Mouse (Mus musculus) embryonic facial prominence, embryonic 10.5 days (tissue): ENCODE measurements around the gene Hsp90aa1. TPM values are rescaled to one million over a fixed set of nuclear protein-coding genes. Genes with fewer than 3 reads are reported as not detected.
"Not testable (repeated sequence)": the region's sequence is repeated elsewhere in the genome, so short reads cannot be mapped to it uniquely, and the experiment has no call there.

Source experiments
- DNase-seq: peaks from one replicate; pipeline ENCODE4 v3.0.0-alpha.2; 2017; ENCODE audit warnings: low spot score
- H3K27ac ChIP-seq: fragments of 300-500 bp; sonication (generic); replicated peaks from 2 replicates; pipeline ENCODE4 v1.5.1; 2016; ENCODE audit warnings: mild to moderate bottlenecking
- H3K27me3 ChIP-seq: fragments of 300-500 bp; sonication (generic); replicated peaks from 2 replicates; pipeline ENCODE4 v1.6.1; 2016; ENCODE audit warnings: low read depth, mild to moderate bottlenecking; ENCODE audit not compliant: poor library complexity, severe bottlenecking
- H3K36me3 ChIP-seq: fragments of 300-500 bp; sonication (generic); replicated peaks from 2 replicates; pipeline ENCODE4 v1.6.1; 2016; ENCODE audit warnings: mild to moderate bottlenecking, moderate library complexity
- H3K4me1 ChIP-seq: fragments of 300-500 bp; sonication (generic); 2 replicates; pipeline ENCODE4 v1.6.1; 2016
- H3K4me3 ChIP-seq: fragments of 300-500 bp; sonication (generic); 2 replicates; pipeline ENCODE4 v1.5.1; 2016; ENCODE audit warnings: mild to moderate bottlenecking, moderate library complexity
- H3K9me3 ChIP-seq: fragments of 300-500 bp; sonication (generic); 2 replicates; pipeline ENCODE4 v1.6.1; 2016; ENCODE audit warnings: mild to moderate bottlenecking
- WGBS: fragments of 180-500 bp; shearing (Covaris S2); methylation state at CpG from one replicate; pipeline ENCODE4 v1.1.7; 2016; 5-methylcytosine and 5-hydroxymethylcytosine counted together
- polyA plus RNA-seq: library from polyadenylated mRNA; unstranded; fragments of >200 nt; fragmentation: Nextera tagmentation; extraction: Ambion mirVana; gene quantifications from 2 replicates; pipeline ENCODE4 v1.2.1, GENCODE M21; 2016

Gene Hsp90aa1
- polyA plus RNA-seq = 1,072 and 1,177 TPM in 2 replicates

GRCm38 (mm10) chr12:110702556-110702955 lies at the start of gene Hsp90aa1:
Gene Hsp90aa1 (minus strand): TSS chr12:110702728.
- H3K9me3 ChIP-seq = no peaks in the 10 kb centered on the region
- H3K27me3 ChIP-seq = no peaks in the 10 kb centered on the region
- H3K4me1 ChIP-seq = peaks cover 52% of the 10 kb centered on the region
- no peak for DNase-seq
- peak within 1 kb of the TSS; percentile 74 for H3K27ac ChIP-seq
- H3K36me3 ChIP-seq = no peaks in the 10 kb centered on the region
- whole genome bisulfite sequencing = 54% methylated on average over 4 of the region's 4 CpGs
- H3K4me3 ChIP-seq = peak within 1 kb of the TSS; percentile 17; the same call in 1 of the 2 replicates

- 87% methylated on average over 10 of the region's 10 CpGs for whole genome bisulfite sequencing
- Histone ChIP-seq H3K4me1 (no peaks in the 10 kb centered on the region), H3K36me3 (peaks cover 40% of the 10 kb centered on the region), H3K9me3 (no peaks in the 10 kb centered on the region), H3K4me3 (no peak overlapping the region), H3K27me3 (no peaks in the 10 kb centered on the region), H3K27ac (no peak overlapping the region)
- DNase-seq = no peak
Measured at GRCm38 (mm10) chr12:110750770-110751439, 48.4 kb upstream of the Hsp90aa1 start.

- H3K4me3 ChIP-seq = peak overlapping the region; percentile 100
- peak overlapping the region; percentile 92 for H3K27ac ChIP-seq
- no peaks in the 10 kb centered on the region for H3K9me3 ChIP-seq
- no peak for DNase-seq
- H3K4me1 ChIP-seq = peaks cover 14% of the 10 kb centered on the region
- WGBS = under 1% methylated on average over 72 of the region's 72 CpGs
- H3K36me3 ChIP-seq = peaks cover 15% of the 10 kb centered on the region
- peaks cover 23% of the 10 kb centered on the region for H3K27me3 ChIP-seq
Measured at GRCm38 (mm10) chr12:110738158-110738921, 35.8 kb upstream of the Hsp90aa1 start.

- Histone ChIP-seq H3K9me3 (no peaks in the 10 kb centered on the region), H3K27me3 (peaks cover 23% of the 10 kb centered on the region), H3K4me1 (peaks cover 14% of the 10 kb centered on the region), H3K4me3 (peak within 1 kb of the TSS; percentile 100), H3K36me3 (peaks cover 12% of the 10 kb centered on the region), H3K27ac (peak within 1 kb of the TSS; percentile 92)
- peak; percentile 100 for DNase-seq
- WGBS = 1% methylated on average over 69 of the region's 69 CpGs
Measured at GRCm38 (mm10) chr12:110737170-110738157, 34.9 kb upstream of the Hsp90aa1 start, which contains the start of gene Wdr20. Gene Wdr20 (plus strand): TSS chr12:110737944.

- 24% methylated on average over 4 of the region's 4 CpGs for WGBS
- Histone ChIP-seq H3K4me1 (peaks cover 14% of the 10 kb centered on the region), H3K36me3 (0 out of 2 replicates have a peak, but pooled peaks cover 5% of the 10 kb centered on the region), H3K27me3 (peaks cover 23% of the 10 kb centered on the region), H3K27ac (no peak overlapping the region), H3K4me3 (peak overlapping the region; percentile 100), H3K9me3 (no peaks in the 10 kb centered on the region)
- no peak for DNase-seq
Measured at GRCm38 (mm10) chr12:110736641-110737040, 34.1 kb upstream of the Hsp90aa1 start.

GRCm38 (mm10) chr12:110733254-110733653 lies 30.7 kb upstream of the Hsp90aa1 start:
- not testable (repeated sequence) for DNase-seq, H3K36me3 ChIP-seq, H3K4me1 ChIP-seq, H3K27ac ChIP-seq, H3K4me3 ChIP-seq, H3K9me3 ChIP-seq
- H3K27me3 ChIP-seq = peaks cover 23% of the 10 kb centered on the region
- 96% methylated on average over 3 of the region's 3 CpGs for WGBS

- no peak for DNase-seq
- H3K27ac ChIP-seq = no peak overlapping the region
- no peaks in the 10 kb centered on the region for H3K9me3 ChIP-seq
- H3K36me3 ChIP-seq = no peaks in the 10 kb centered on the region
- H3K4me3 ChIP-seq = no peak overlapping the region
- WGBS = 60% methylated on average over 1 of the region's 1 CpGs
- H3K27me3 ChIP-seq = no peaks in the 10 kb centered on the region
- peaks cover 9% of the 10 kb centered on the region for H3K4me1 ChIP-seq
Measured at GRCm38 (mm10) chr12:110726428-110726827, 23.9 kb upstream of the Hsp90aa1 start.

GRCm38 (mm10) chr12:110725489-110725888 lies 23.0 kb upstream of the Hsp90aa1 start:
- 83% methylated on average over 5 of the region's 5 CpGs for WGBS
- Histone ChIP-seq H3K4me1 (peaks cover 12% of the 10 kb centered on the region), H3K27me3 (no peaks in the 10 kb centered on the region; the same call in 1 of the 2 replicates), H3K9me3 (no peaks in the 10 kb centered on the region), H3K4me3 (no peak overlapping the region), H3K36me3 (no peaks in the 10 kb centered on the region), H3K27ac (no peak overlapping the region)
- no peak for DNase-seq

GRCm38 (mm10) chr12:110725051-110725450 lies 22.5 kb upstream of the Hsp90aa1 start:
- H3K4me3 ChIP-seq = no peak overlapping the region
- H3K9me3 ChIP-seq = no peaks in the 10 kb centered on the region
- peaks cover 4% of the 10 kb centered on the region for H3K27me3 ChIP-seq
- H3K4me1 ChIP-seq = peaks cover 12% of the 10 kb centered on the region
- WGBS = 93% methylated on average over 5 of the region's 5 CpGs
- DNase-seq = no peak
- H3K36me3 ChIP-seq = no peaks in the 10 kb centered on the region
- H3K27ac ChIP-seq = no peak overlapping the region

GRCm38 (mm10) chr12:110716004-110716403 lies 13.5 kb upstream of the Hsp90aa1 start:
- peaks cover 21% of the 10 kb centered on the region for H3K27me3 ChIP-seq
- H3K36me3 ChIP-seq = no peaks in the 10 kb centered on the region
- H3K4me3 ChIP-seq = no peak overlapping the region
- WGBS = 10% methylated on average over 5 of the region's 5 CpGs
- H3K27ac ChIP-seq = no peak overlapping the region
- peaks cover 7% of the 10 kb centered on the region for H3K4me1 ChIP-seq
- no peaks in the 10 kb centered on the region for H3K9me3 ChIP-seq
- peak; percentile 38 for DNase-seq

- WGBS = 94% methylated on average over 6 of the region's 6 CpGs
- H3K9me3 ChIP-seq = no peaks in the 10 kb centered on the region
Measured at GRCm38 (mm10) chr12:110714215-110714614, 11.7 kb upstream of the Hsp90aa1 start.

GRCm38 (mm10) chr12:110713784-110714183 lies 11.3 kb upstream of the Hsp90aa1 start:
- peaks cover 4% of the 10 kb centered on the region; the same call in 1 of the 2 replicates for H3K27me3 ChIP-seq
- H3K9me3 ChIP-seq = no peaks in the 10 kb centered on the region
- no peak for DNase-seq
- WGBS = 95% methylated on average over 6 of the region's 6 CpGs
- no peak overlapping the region for H3K4me3 ChIP-seq
- H3K27ac ChIP-seq = no peak overlapping the region
- H3K36me3 ChIP-seq = no peaks in the 10 kb centered on the region
- peaks cover 7% of the 10 kb centered on the region for H3K4me1 ChIP-seq

More at GRCm38 (mm10) chr12:110714215-110714614, 11.7 kb upstream of the Hsp90aa1 start:
- no peak for DNase-seq
- Histone ChIP-seq H3K27ac (no peak overlapping the region), H3K27me3 (peaks cover 9% of the 10 kb centered on the region), H3K4me3 (no peak overlapping the region), H3K36me3 (no peaks in the 10 kb centered on the region), H3K4me1 (peaks cover 7% of the 10 kb centered on the region)
